Mouse (Mus musculus): ENCODE results near the gene Aadac. TPM values are rescaled to one million over a fixed set of nuclear protein-coding genes. Genes with fewer than 3 reads are reported as not detected.

Gene Aadac
- 449 and 460 TPM in 2 replicates for polyA plus RNA-seq (2015; fragmentation: Nextera tagmentation; extraction: Ambion mirVana)

GRCm38 (mm10) chr3:60025417-60025816, at the start of gene Aadac:
TSS of gene Aadac (plus strand) at chr3:60025717.
- TF ChIP-seq CTCF (IDR thresholded peaks at IDR 0.05; ENCODE audit: low read depth) (no peak), EP300 (IDR thresholded peaks at IDR 0.05; ENCODE audit: low read depth) (no peak)
- Histone ChIP-seq H3K9me3 (ENCODE audit: low read length) (no peaks in the 10 kb centered on the region), H3K4me2 (ENCODE audit: low read depth, low read length) (no peak within 1 kb of the TSS), H3K4me1 (ENCODE audit: insufficient read depth) (no peaks in the 10 kb centered on the region), H3K4me3 (ENCODE audit: low read depth, low read length) (no peak within 1 kb of the TSS), H3K27me3 (ENCODE audit: insufficient read depth, low read length) (no peaks in the 10 kb centered on the region), H3K27ac (ENCODE audit: low read depth) (no peak within 1 kb of the TSS), H3K36me3 (replicated peaks; ENCODE audit: insufficient read depth, low read length) (no peaks in the 10 kb centered on the region), H3K9ac (replicated peaks) (no peak within 1 kb of the TSS)
- no peak for ATAC-seq
- WGBS (ENCODE audit: insufficient replicate concordance) = 63% methylated on average over 1 of the region's 1 CpGs
- no peak for DNase-seq

DNA sequence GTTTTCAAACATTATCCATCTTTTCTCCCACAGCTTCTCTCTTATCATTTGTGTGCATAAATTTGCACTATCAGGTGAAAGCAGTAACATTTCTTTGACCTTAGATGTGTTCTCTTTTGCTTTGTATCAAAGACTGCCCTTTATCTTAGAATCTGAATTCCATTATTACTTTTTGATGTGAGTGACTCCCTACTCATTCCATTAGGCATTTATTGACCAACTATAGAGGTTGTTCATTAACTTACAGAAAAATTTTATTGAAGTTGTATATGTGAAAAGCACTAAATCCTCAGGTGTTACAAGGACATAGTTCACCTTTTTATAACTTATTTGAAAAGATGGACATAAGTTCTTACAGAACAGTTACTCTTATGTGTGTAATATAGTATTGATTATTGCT, 21.9 kb upstream of the Aadac start:
- ATAC-seq = no peak
- DNase-seq = no peak
- H3K4me1 ChIP-seq (ENCODE audit: insufficient read depth) = no peaks in the 10 kb centered on the region
- H3K4me3 ChIP-seq (ENCODE audit: low read depth, low read length) = no peak overlapping the region
- H3K36me3 ChIP-seq (replicated peaks; ENCODE audit: insufficient read depth, low read length) = no peaks in the 10 kb centered on the region
- no peaks in the 10 kb centered on the region for H3K27me3 ChIP-seq (ENCODE audit: insufficient read depth, low read length)
- no peak for TF ChIP-seq EP300 (IDR thresholded peaks at IDR 0.05; ENCODE audit: low read depth)
- TF ChIP-seq CTCF (IDR thresholded peaks at IDR 0.05; ENCODE audit: low read depth) = no peak
- H3K27ac ChIP-seq (ENCODE audit: low read depth) = no peak overlapping the region
- no peaks in the 10 kb centered on the region for H3K9me3 ChIP-seq (ENCODE audit: low read length)
- H3K9ac ChIP-seq (replicated peaks) = no peak overlapping the region
- H3K4me2 ChIP-seq (ENCODE audit: low read depth, low read length) = no peak overlapping the region

DNA sequence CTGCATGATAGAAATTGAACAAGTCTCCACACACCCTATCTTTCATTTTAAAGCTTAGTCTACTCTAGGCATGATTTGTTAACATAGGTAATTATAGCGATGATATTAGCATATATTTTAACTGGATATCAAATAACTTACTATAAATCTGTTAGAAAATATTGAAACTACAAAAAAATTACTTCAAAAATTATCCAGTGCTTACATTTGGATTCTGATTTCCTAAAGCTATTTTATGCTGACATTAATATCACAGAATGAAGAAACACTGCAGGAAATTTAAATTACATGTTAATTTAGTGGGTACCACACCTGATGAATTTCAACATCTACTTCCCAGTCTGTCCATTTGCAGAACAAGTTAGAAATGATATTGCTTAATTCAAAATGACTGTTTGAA, 19.1 kb upstream of the Aadac start, which contains the start of gene Aadacl2:
Gene Aadacl2, plus strand, starts transcription at position 301 of the 400 bp plus-strand sequence.
- Histone ChIP-seq H3K27ac (ENCODE audit: low read depth) (no peak within 1 kb of the TSS), H3K9me3 (ENCODE audit: low read length) (no peaks in the 10 kb centered on the region), H3K4me2 (ENCODE audit: low read depth, low read length) (no peak within 1 kb of the TSS), H3K4me3 (ENCODE audit: low read depth, low read length) (no peak within 1 kb of the TSS), H3K4me1 (ENCODE audit: insufficient read depth) (no peaks in the 10 kb centered on the region), H3K36me3 (replicated peaks; ENCODE audit: insufficient read depth, low read length) (no peaks in the 10 kb centered on the region), H3K27me3 (ENCODE audit: insufficient read depth, low read length) (no peaks in the 10 kb centered on the region), H3K9ac (replicated peaks) (no peak within 1 kb of the TSS)
- DNase-seq (no peak), ATAC-seq (no peak)
- TF ChIP-seq EP300 (IDR thresholded peaks at IDR 0.05; ENCODE audit: low read depth) = no peak
- no peak for TF ChIP-seq CTCF (IDR thresholded peaks at IDR 0.05; ENCODE audit: low read depth)
- WGBS (ENCODE audit: insufficient replicate concordance) = 62% methylated on average over 1 of the region's 1 CpGs

DNA sequence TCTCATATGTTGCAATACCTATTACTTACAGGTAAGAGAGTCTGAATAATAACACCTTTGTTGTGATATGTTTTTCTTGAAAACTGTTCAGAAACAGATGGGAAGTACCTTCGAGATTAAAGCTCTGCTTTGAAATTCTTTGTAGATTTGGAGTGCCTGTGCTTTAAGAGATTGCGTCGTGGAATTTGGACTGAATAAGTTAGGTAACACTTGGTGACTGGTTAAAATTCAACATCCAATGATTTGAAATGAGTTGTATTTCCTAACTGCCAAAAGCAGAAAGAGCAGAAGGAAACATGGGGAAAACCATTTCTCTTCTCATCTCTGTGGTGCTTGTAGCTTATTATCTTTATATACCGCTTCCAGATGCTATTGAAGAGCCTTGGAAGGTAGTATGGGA, 6.0 kb downstream of the Aadac start:
- 0 out of 2 replicates have a peak overlapping the region, but pooled peaks have one; percentile 1 for H3K27ac ChIP-seq (ENCODE audit: low read depth)
- H3K4me1 ChIP-seq (ENCODE audit: insufficient read depth) = no peaks in the 10 kb centered on the region
- H3K27me3 ChIP-seq (ENCODE audit: insufficient read depth, low read length) = no peaks in the 10 kb centered on the region
- ATAC-seq (peak; percentile 74), DNase-seq (no peak)
- no peaks in the 10 kb centered on the region for H3K9me3 ChIP-seq (ENCODE audit: low read length)
- no peak overlapping the region for H3K9ac ChIP-seq (replicated peaks)
- no peaks in the 10 kb centered on the region for H3K36me3 ChIP-seq (replicated peaks; ENCODE audit: insufficient read depth, low read length)
- 0 out of 2 replicates have a peak, but pooled peaks have one; percentile 29 for TF ChIP-seq EP300 (IDR thresholded peaks at IDR 0.05; ENCODE audit: low read depth)
- no peak for TF ChIP-seq CTCF (IDR thresholded peaks at IDR 0.05; ENCODE audit: low read depth)
- 65% methylated on average over 4 of the region's 4 CpGs for WGBS (ENCODE audit: insufficient replicate concordance)
- H3K4me3 ChIP-seq (ENCODE audit: low read depth, low read length) = peak overlapping the region; percentile 23
- peak overlapping the region; percentile 31 for H3K4me2 ChIP-seq (ENCODE audit: low read depth, low read length)

DNA sequence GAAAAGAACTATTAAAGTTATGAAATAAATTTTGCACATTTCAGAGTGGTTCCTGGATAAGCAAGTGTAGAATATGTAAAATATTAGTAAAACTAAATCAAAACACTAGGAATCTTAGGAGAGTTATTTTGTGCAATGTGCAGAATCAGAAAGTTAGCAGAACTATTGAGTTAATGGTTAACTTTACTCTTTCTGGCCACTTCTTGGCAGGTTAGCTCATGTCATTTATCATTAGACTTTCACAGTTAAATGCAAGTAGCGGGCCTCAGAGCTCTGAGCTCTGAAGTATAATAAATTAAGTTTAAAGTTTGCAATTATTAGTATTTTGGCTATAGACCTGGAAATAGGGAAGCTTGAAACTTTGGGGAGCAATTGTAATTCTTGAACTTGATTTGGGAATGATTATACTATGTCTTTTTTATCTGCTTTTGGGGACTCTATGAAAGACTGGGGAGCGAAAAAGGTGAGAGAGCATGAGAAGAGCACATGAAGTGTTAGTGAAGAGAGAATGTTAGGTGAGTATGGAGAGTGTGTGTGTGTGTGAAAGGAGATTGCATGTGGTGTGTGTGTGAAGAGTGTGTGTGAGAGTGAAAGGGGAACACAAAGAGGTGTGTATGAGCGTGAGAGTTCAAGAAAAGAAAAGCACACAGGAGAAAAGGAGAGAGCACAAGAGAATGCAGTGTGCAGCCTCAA, 20.9 kb downstream of the Aadac start:
- no peaks in the 10 kb centered on the region for H3K9me3 ChIP-seq (ENCODE audit: low read length)
- H3K9ac ChIP-seq (replicated peaks) = no peak overlapping the region
- no peaks in the 10 kb centered on the region for H3K36me3 ChIP-seq (replicated peaks; ENCODE audit: insufficient read depth, low read length)
- TF ChIP-seq CTCF (IDR thresholded peaks at IDR 0.05; ENCODE audit: low read depth) (no peak), EP300 (IDR thresholded peaks at IDR 0.05; ENCODE audit: low read depth) (no peak)
- no peaks in the 10 kb centered on the region for H3K4me1 ChIP-seq (ENCODE audit: insufficient read depth)
- H3K27me3 ChIP-seq (ENCODE audit: insufficient read depth, low read length) = no peaks in the 10 kb centered on the region
- no peak overlapping the region for H3K4me3 ChIP-seq (ENCODE audit: low read depth, low read length)
- no peak for DNase-seq
- H3K27ac ChIP-seq (ENCODE audit: low read depth) = no peak overlapping the region
- H3K4me2 ChIP-seq (ENCODE audit: low read depth, low read length) = peak overlapping the region; percentile 26; the same call in 1 of the 2 replicates
- 65% methylated on average over 3 of the region's 3 CpGs for WGBS (ENCODE audit: insufficient replicate concordance)
- no peak for ATAC-seq

GRCm38 (mm10) chr3:60053231-60053927, 27.9 kb downstream of the Aadac start:
- H3K4me2 ChIP-seq (ENCODE audit: low read depth, low read length) = no peak overlapping the region
- DNase-seq (no peak), ATAC-seq (no peak)
- H3K9me3 ChIP-seq (ENCODE audit: low read length) = no peaks in the 10 kb centered on the region
- WGBS (ENCODE audit: insufficient replicate concordance) = 49% methylated on average over 3 of the region's 3 CpGs
- no peak for TF ChIP-seq EP300 (IDR thresholded peaks at IDR 0.05; ENCODE audit: low read depth)
- no peak for TF ChIP-seq CTCF (IDR thresholded peaks at IDR 0.05; ENCODE audit: low read depth)
- no peaks in the 10 kb centered on the region for H3K36me3 ChIP-seq (replicated peaks; ENCODE audit: insufficient read depth, low read length)
- no peaks in the 10 kb centered on the region for H3K27me3 ChIP-seq (ENCODE audit: insufficient read depth, low read length)
- no peak overlapping the region for H3K27ac ChIP-seq (ENCODE audit: low read depth)
- H3K4me3 ChIP-seq (ENCODE audit: low read depth, low read length) = no peak overlapping the region
- peaks cover 6% of the 10 kb centered on the region; the same call in 1 of the 2 replicates for H3K4me1 ChIP-seq (ENCODE audit: insufficient read depth)
- H3K9ac ChIP-seq (replicated peaks) = no peak overlapping the region

Measured in liver, postnatal 0 days (tissue).